Mouse (Mus musculus): ENCODE measurements around the gene Arhgef15. TPM values are rescaled to one million over a fixed set of nuclear protein-coding genes. Genes with fewer than 3 reads are reported as not detected.
"Not testable (repeated sequence)": the region's sequence is repeated elsewhere in the genome, so short reads cannot be mapped to it uniquely, and the experiment has no call there.

Gene Arhgef15
- polyA plus RNA-seq, 1 experiment from 2014 or later = 12.1 TPM

- Histone ChIP-seq H3K27me3 (0 out of 2 replicates have a peak, but pooled peaks cover 5% of the 10 kb centered on the region), H3K36me3 (no peaks in the 10 kb centered on the region), H3K4me3 (replicated peaks) (no peak overlapping the region), H3K4me2 (replicated peaks) (no peak overlapping the region), H3K27ac (no peak overlapping the region), H3K9me3 (no peaks in the 10 kb centered on the region), H3K9ac (replicated peaks) (no peak overlapping the region), H3K4me1 (replicated peaks) (peaks cover 12% of the 10 kb centered on the region)
- no peak for ATAC-seq
- WGBS = 87% methylated on average over 1 of the region's 1 CpGs
Observed at GRCm38 (mm10) chr11:68975601-68976000, 18.3 kb upstream of the Arhgef15 start.

- Histone ChIP-seq H3K27ac (no peak within 1 kb of the TSS), H3K4me2 (replicated peaks) (peak within 1 kb of the TSS; percentile 66), H3K4me3 (replicated peaks) (peak within 1 kb of the TSS; percentile 45), H3K9ac (replicated peaks) (0 out of 2 replicates have a peak within 1 kb of the TSS, but pooled peaks have one; percentile 36), H3K27me3 (0 out of 2 replicates have a peak, but pooled peaks cover 5% of the 10 kb centered on the region), H3K9me3 (no peaks in the 10 kb centered on the region), H3K36me3 (no peaks in the 10 kb centered on the region), H3K4me1 (replicated peaks) (peaks cover 12% of the 10 kb centered on the region)
- ATAC-seq = no peak
- 82% methylated on average over 7 of the region's 7 CpGs for WGBS
Observed at GRCm38 (mm10) chr11:68975085-68975484, 17.8 kb upstream of the Arhgef15 start, which contains the start of gene Rangrf. Gene Rangrf, minus strand, starts transcription at chr11:68975185.

- peak overlapping the region; percentile 45 for H3K4me3 ChIP-seq (replicated peaks)
- H3K4me2 ChIP-seq (replicated peaks) = peak overlapping the region; percentile 66
- 25% methylated on average over 6 of the region's 6 CpGs for WGBS
- H3K27ac ChIP-seq = no peak overlapping the region
- no peak for ATAC-seq
- H3K9me3 ChIP-seq = no peaks in the 10 kb centered on the region
- H3K27me3 ChIP-seq = peaks cover 10% of the 10 kb centered on the region; the same call in 1 of the 2 replicates
- no peaks in the 10 kb centered on the region for H3K36me3 ChIP-seq
- peak overlapping the region; percentile 36; the same call in 1 of the 2 replicates for H3K9ac ChIP-seq (replicated peaks)
- H3K4me1 ChIP-seq (replicated peaks) = peaks cover 12% of the 10 kb centered on the region
Observed at GRCm38 (mm10) chr11:68974059-68974450, 16.8 kb upstream of the Arhgef15 start.

- H3K27ac ChIP-seq, H3K9me3 ChIP-seq, H3K36me3 ChIP-seq: not testable (repeated sequence)
- Histone ChIP-seq H3K4me3 (replicated peaks) (peak overlapping the region; percentile 45), H3K9ac (replicated peaks) (peak overlapping the region; percentile 36; the same call in 1 of the 2 replicates), H3K27me3 (peaks cover 16% of the 10 kb centered on the region), H3K4me2 (replicated peaks) (peak overlapping the region; percentile 66), H3K4me1 (replicated peaks) (peaks cover 16% of the 10 kb centered on the region)
- WGBS = under 1% methylated on average over 38 of the region's 38 CpGs
- ATAC-seq = peak; percentile 90
Observed at GRCm38 (mm10) chr11:68973250-68974058, 16.2 kb upstream of the Arhgef15 start.

GRCm38 (mm10) chr11:68970232-68970631 lies 13.0 kb upstream of the Arhgef15 start:
- H3K4me3 ChIP-seq (replicated peaks) = no peak overlapping the region
- no peak overlapping the region for H3K4me2 ChIP-seq (replicated peaks)
- peaks cover 17% of the 10 kb centered on the region for H3K27me3 ChIP-seq
- H3K9ac ChIP-seq (replicated peaks) = no peak overlapping the region
- 78% methylated on average over 4 of the region's 4 CpGs for WGBS
- no peaks in the 10 kb centered on the region for H3K9me3 ChIP-seq
- H3K4me1 ChIP-seq (replicated peaks) = peaks cover 26% of the 10 kb centered on the region
- no peaks in the 10 kb centered on the region for H3K36me3 ChIP-seq
- no peak for ATAC-seq
- no peak overlapping the region for H3K27ac ChIP-seq

- Histone ChIP-seq H3K4me2 (replicated peaks) (peak overlapping the region; percentile 85), H3K36me3 (no peaks in the 10 kb centered on the region), H3K4me3 (replicated peaks) (0 out of 2 replicates have a peak overlapping the region, but pooled peaks have one; percentile 58), H3K9ac (replicated peaks) (peak overlapping the region; percentile 54; the same call in 1 of the 2 replicates), H3K9me3 (no peaks in the 10 kb centered on the region), H3K27me3 (peaks cover 16% of the 10 kb centered on the region), H3K4me1 (replicated peaks) (peaks cover 22% of the 10 kb centered on the region), H3K27ac (no peak overlapping the region)
- ATAC-seq = no peak
- 89% methylated on average over 11 of the region's 11 CpGs for WGBS
Observed at GRCm38 (mm10) chr11:68968752-68969151, 11.5 kb upstream of the Arhgef15 start.

- peaks cover 17% of the 10 kb centered on the region for H3K27me3 ChIP-seq
- peak within 1 kb of the TSS; percentile 85 for H3K4me2 ChIP-seq (replicated peaks)
- ATAC-seq = peak; percentile 97
- H3K4me3 ChIP-seq (replicated peaks) = peak within 1 kb of the TSS; percentile 58
- H3K9me3 ChIP-seq = no peaks in the 10 kb centered on the region
- H3K4me1 ChIP-seq (replicated peaks) = peaks cover 15% of the 10 kb centered on the region
- under 1% methylated on average over 50 of the region's 50 CpGs for WGBS
- H3K27ac ChIP-seq = peak within 1 kb of the TSS; percentile 45; the same call in 1 of the 2 replicates
- H3K9ac ChIP-seq (replicated peaks) = peak within 1 kb of the TSS; percentile 73
- no peaks in the 10 kb centered on the region for H3K36me3 ChIP-seq
Observed at GRCm38 (mm10) chr11:68967337-68968282, 10.3 kb upstream of the Arhgef15 start, which contains the start of gene Slc25a35. Gene Slc25a35, plus strand, starts transcription at chr11:68968131.

- WGBS = 66% methylated on average over 1 of the region's 1 CpGs
- no peak for ATAC-seq
- 0 out of 2 replicates have a peak overlapping the region, but pooled peaks have one; percentile 58 for H3K4me3 ChIP-seq (replicated peaks)
- no peak overlapping the region for H3K9ac ChIP-seq (replicated peaks)
- H3K9me3 ChIP-seq = no peaks in the 10 kb centered on the region
- H3K4me1 ChIP-seq (replicated peaks) = peaks cover 14% of the 10 kb centered on the region
- peak overlapping the region; percentile 85; the same call in 1 of the 2 replicates for H3K4me2 ChIP-seq (replicated peaks)
- no peaks in the 10 kb centered on the region for H3K36me3 ChIP-seq
- peaks cover 17% of the 10 kb centered on the region for H3K27me3 ChIP-seq
- no peak overlapping the region for H3K27ac ChIP-seq
Observed at GRCm38 (mm10) chr11:68966554-68966953, 9.3 kb upstream of the Arhgef15 start.

- WGBS = 30% methylated on average over 3 of the region's 3 CpGs
- Histone ChIP-seq H3K27ac (no peak overlapping the region), H3K9me3 (no peaks in the 10 kb centered on the region), H3K4me2 (replicated peaks) (no peak overlapping the region), H3K36me3 (no peaks in the 10 kb centered on the region), H3K4me3 (replicated peaks) (no peak overlapping the region), H3K9ac (replicated peaks) (no peak overlapping the region), H3K27me3 (peaks cover 17% of the 10 kb centered on the region), H3K4me1 (replicated peaks) (peaks cover 14% of the 10 kb centered on the region)
- no peak for ATAC-seq
Observed at GRCm38 (mm10) chr11:68965845-68966244, 8.6 kb upstream of the Arhgef15 start.

- Histone ChIP-seq H3K27ac (no peak overlapping the region), H3K9me3 (no peaks in the 10 kb centered on the region), H3K9ac (replicated peaks) (no peak overlapping the region), H3K4me3 (replicated peaks) (no peak overlapping the region), H3K4me1 (replicated peaks) (peaks cover 14% of the 10 kb centered on the region), H3K4me2 (replicated peaks) (no peak overlapping the region), H3K27me3 (peaks cover 17% of the 10 kb centered on the region), H3K36me3 (no peaks in the 10 kb centered on the region)
- ATAC-seq = no peak
Observed at GRCm38 (mm10) chr11:68965050-68965449, 7.8 kb upstream of the Arhgef15 start.

- Histone ChIP-seq H3K4me1 (replicated peaks) (peaks cover 10% of the 10 kb centered on the region), H3K4me2 (replicated peaks) (no peak overlapping the region), H3K36me3 (no peaks in the 10 kb centered on the region), H3K27ac (no peak overlapping the region), H3K9ac (replicated peaks) (no peak overlapping the region), H3K4me3 (replicated peaks) (no peak overlapping the region), H3K9me3 (no peaks in the 10 kb centered on the region), H3K27me3 (peaks cover 5% of the 10 kb centered on the region)
- ATAC-seq = no peak
- 83% methylated on average over 2 of the region's 2 CpGs for WGBS
Observed at GRCm38 (mm10) chr11:68963405-68963804, 6.1 kb upstream of the Arhgef15 start.
